In the genomic region with DNA sequence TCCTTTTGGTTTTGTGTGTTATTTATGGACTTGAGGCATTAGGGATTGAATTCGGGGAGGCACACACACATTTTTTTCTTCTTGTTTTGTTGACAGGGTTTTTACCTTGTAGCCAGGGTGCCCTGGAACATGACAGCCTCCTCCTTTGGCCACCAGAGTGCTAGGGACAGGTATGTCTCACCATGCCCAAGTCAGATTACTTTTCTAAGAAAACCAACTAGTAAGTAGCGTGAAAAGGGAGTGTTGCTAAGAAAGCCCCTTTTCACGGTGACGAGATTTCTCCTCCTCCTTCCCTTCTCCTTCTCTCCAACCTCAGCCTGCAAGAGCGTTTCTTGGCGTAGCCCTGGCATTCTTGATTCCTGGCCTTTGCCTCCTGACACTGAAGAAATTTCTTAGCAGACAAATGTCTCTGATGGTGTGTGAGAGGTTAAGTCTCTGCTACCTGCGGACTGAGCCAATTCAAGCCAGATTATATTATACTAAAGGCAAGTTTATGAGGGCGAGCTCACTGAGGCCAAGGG, we compare ENCODE assay signal across 8 mouse cellular contexts. TPM values are rescaled to one million over a fixed set of nuclear protein-coding genes. Genes with fewer than 3 reads are reported as not detected.
DNase-seq lines count a peak whose midpoint lies in the region; ATAC-seq and TF ChIP-seq lines count a peak whose summit lies in the region.
"Had no signal": no experiment of that assay in that cellular context is flagged by ENCODE, and none has a peak within 500 bp of the region (broad histone marks: within the 10 kb centered on the region; RNA-seq: fewer than 3 reads in every experiment).

No protein-coding gene starts in this region.

- H3K4me1 ChIP-seq in lung, postnatal 0 days (ENCODE audit: insufficient read depth, low read depth, low read length): peaks cover 8% of the 10 kb centered on the region; the same call in 1 of the 2 replicates
- H3K4me1 ChIP-seq in forebrain, embryonic 12.5 days: peaks cover 95% of the 10 kb centered on the region
- H3K4me1 ChIP-seq in intestine, embryonic 16.5 days (ENCODE audit: control insufficient read depth, insufficient read depth, low read length): peaks cover 26% of the 10 kb centered on the region
- H3K4me1 ChIP-seq in stomach, embryonic 16.5 days (ENCODE audit: control insufficient read depth, insufficient read depth, low read length): peaks cover 35% of the 10 kb centered on the region

- 43% methylated on average over 8 of the region's 8 CpGs for WGBS in lung, postnatal 0 days
- 30% methylated on average over 8 of the region's 8 CpGs for WGBS in forebrain, embryonic 12.5 days
- WGBS in intestine, embryonic 16.5 days: 55% methylated on average over 8 of the region's 8 CpGs
- WGBS in stomach, embryonic 16.5 days: 53% methylated on average over 8 of the region's 8 CpGs

- H3K4me3 ChIP-seq in lung, postnatal 0 days (ENCODE audit: low read depth, low read length): no peak overlapping the region
- peak overlapping the region; percentile 17; the same call in 1 of the 2 replicates for H3K4me3 ChIP-seq in forebrain, embryonic 12.5 days (replicated peaks)
- no peak overlapping the region for H3K4me3 ChIP-seq in intestine, embryonic 16.5 days (ENCODE audit: low read length)
- H3K4me3 ChIP-seq in stomach, embryonic 16.5 days (replicated peaks; ENCODE audit: low read length): no peak overlapping the region

- no peaks in the 10 kb centered on the region for H3K27me3 ChIP-seq in lung, postnatal 0 days (replicated peaks; ENCODE audit: insufficient read depth, low read length)
- H3K27me3 ChIP-seq in forebrain, embryonic 12.5 days: no peaks in the 10 kb centered on the region
- H3K27me3 ChIP-seq in intestine, embryonic 16.5 days (replicated peaks; ENCODE audit: control insufficient read depth, insufficient read depth, low read length): no peaks in the 10 kb centered on the region
- no peaks in the 10 kb centered on the region for H3K27me3 ChIP-seq in stomach, embryonic 16.5 days (ENCODE audit: control insufficient read depth, insufficient read depth, low read length)

- peak overlapping the region; percentile 99 for H3K27ac ChIP-seq in lung, postnatal 0 days (ENCODE audit: low read length)
- peak overlapping the region; percentile 97 for H3K27ac ChIP-seq in forebrain, embryonic 12.5 days
- peak overlapping the region; percentile 58 for H3K27ac ChIP-seq in intestine, embryonic 16.5 days (ENCODE audit: low read length)
- H3K27ac ChIP-seq in stomach, embryonic 16.5 days (ENCODE audit: low read length): peak overlapping the region; percentile 94

- H3K9me3 ChIP-seq in lung, postnatal 0 days (ENCODE audit: low read length): no peaks in the 10 kb centered on the region
- no peaks in the 10 kb centered on the region for H3K9me3 ChIP-seq in forebrain, embryonic 12.5 days
- no peaks in the 10 kb centered on the region for H3K9me3 ChIP-seq in intestine, embryonic 16.5 days (ENCODE audit: control insufficient read depth, low read length)
- no peaks in the 10 kb centered on the region for H3K9me3 ChIP-seq in stomach, embryonic 16.5 days (replicated peaks; ENCODE audit: control insufficient read depth, low read length)

- ATAC-seq in lung, postnatal 0 days: no peak
- ATAC-seq in forebrain, embryonic 12.5 days (ENCODE audit: low FRiP score): no peak
- ATAC-seq in intestine, embryonic 16.5 days: no peak
- ATAC-seq in stomach, embryonic 16.5 days (ENCODE audit: insufficient read depth, low FRiP score): no peak
- ATAC-seq in erythroblast, adult 5-6 weeks (replicated peaks; ENCODE audit: low FRiP score, poor library complexity, severe bottlenecking): no peak

- peak; percentile 57 for DNase-seq in lung, postnatal 0 days (ENCODE audit: low spot score)
- no peak for DNase-seq in lung, postnatal 4 days
- DNase-seq in T-cell, adult 2 months (ENCODE audit: low spot score): no peak
- DNase-seq: thymus, postnatal 25 days had no signal

- 0 out of 2 replicates have a peak, but pooled peaks have one; percentile 2 for TF ChIP-seq EP300 in lung, postnatal 0 days (IDR thresholded peaks at IDR 0.05)

- no peak overlapping the region for H3K4me2 ChIP-seq in lung, postnatal 0 days (replicated peaks; ENCODE audit: low read depth, low read length)
- H3K4me2 ChIP-seq in forebrain, embryonic 12.5 days: peak overlapping the region; percentile 63
- no peak overlapping the region for H3K4me2 ChIP-seq in intestine, embryonic 16.5 days (ENCODE audit: low read depth, low read length)
- H3K4me2 ChIP-seq in stomach, embryonic 16.5 days (ENCODE audit: low read depth, low read length): peak overlapping the region; percentile 30; the same call in 1 of the 2 replicates

- H3K36me3 ChIP-seq in lung, postnatal 0 days (ENCODE audit: insufficient read depth, low read length): no peaks in the 10 kb centered on the region
- no peaks in the 10 kb centered on the region for H3K36me3 ChIP-seq in forebrain, embryonic 12.5 days (replicated peaks)
- H3K36me3 ChIP-seq in intestine, embryonic 16.5 days (ENCODE audit: control insufficient read depth, insufficient read depth, low read length): no peaks in the 10 kb centered on the region
- no peaks in the 10 kb centered on the region for H3K36me3 ChIP-seq in stomach, embryonic 16.5 days (ENCODE audit: control insufficient read depth, insufficient read depth, low read length)

- TF ChIP-seq CTCF in lung, postnatal 0 days (IDR thresholded peaks at IDR 0.05): no peak

- no peak overlapping the region for H3K9ac ChIP-seq in lung, postnatal 0 days (replicated peaks; ENCODE audit: low read depth)
- H3K9ac ChIP-seq in forebrain, embryonic 12.5 days: peak overlapping the region; percentile 36; the same call in 1 of the 2 replicates
- H3K9ac ChIP-seq in intestine, embryonic 16.5 days (ENCODE audit: low read depth, low read length): peak overlapping the region; percentile 24; the same call in 1 of the 2 replicates
- H3K9ac ChIP-seq in stomach, embryonic 16.5 days (ENCODE audit: low read length): peak overlapping the region; percentile 58

RNA-seq across cellular contexts. Expression of a gene that starts 34.2 kb away (rescaled TPM):
- 881 and 945 TPM in 2 replicates for polyA plus RNA-seq in lung, postnatal 0 days (2015; fragmentation: Nextera tagmentation; extraction: Ambion mirVana)
- 7,386 and 7,785 TPM in 2 replicates for polyA plus RNA-seq in forebrain, embryonic 12.5 days (2016; fragmentation: Nextera tagmentation; extraction: Ambion mirVana)
- 816 and 895 TPM in 2 replicates for polyA plus RNA-seq in intestine, embryonic 16.5 days (2015; fragmentation: Nextera tagmentation; extraction: Ambion mirVana)
- polyA plus RNA-seq in stomach, embryonic 16.5 days (2015; fragmentation: Nextera tagmentation; extraction: Ambion mirVana): 1,001 and 1,036 TPM in 2 replicates
- total RNA-seq in erythroblast, adult 5-6 weeks (2015; ENCODE audit: low replicate concordance): 15.3 and 19.6 TPM in 2 replicates
- total RNA-seq in erythroblast, adult 5-6 weeks (2017; ENCODE audit: low replicate concordance): 4.3 and 5.9 TPM in 2 replicates

RNA-seq across cellular contexts. Expression of a gene that starts 34.4 kb away (rescaled TPM):
- polyA plus RNA-seq in lung, postnatal 0 days (2015; fragmentation: Nextera tagmentation; extraction: Ambion mirVana): not detected in 2 replicates
- not detected in 2 replicates for polyA plus RNA-seq in forebrain, embryonic 12.5 days (2016; fragmentation: Nextera tagmentation; extraction: Ambion mirVana)
- polyA plus RNA-seq in intestine, embryonic 16.5 days (2015; fragmentation: Nextera tagmentation; extraction: Ambion mirVana): not detected in 2 replicates
- polyA plus RNA-seq in stomach, embryonic 16.5 days (2015; fragmentation: Nextera tagmentation; extraction: Ambion mirVana): not detected in 2 replicates
- total RNA-seq in erythroblast, adult 5-6 weeks (2015; ENCODE audit: low replicate concordance): not detected in 2 replicates
- 4.7 TPM in 1 of 2 replicates, not detected in the other for total RNA-seq in erythroblast, adult 5-6 weeks (2017; ENCODE audit: low replicate concordance)

RNA-seq across cellular contexts. Expression of a gene that starts 42.0 kb away (rescaled TPM):
- polyA plus RNA-seq in lung, postnatal 0 days (2015; fragmentation: Nextera tagmentation; extraction: Ambion mirVana): 45.1 and 53.2 TPM in 2 replicates
- 107 and 111 TPM in 2 replicates for polyA plus RNA-seq in forebrain, embryonic 12.5 days (2016; fragmentation: Nextera tagmentation; extraction: Ambion mirVana)
- polyA plus RNA-seq in intestine, embryonic 16.5 days (2015; fragmentation: Nextera tagmentation; extraction: Ambion mirVana): 295 and 311 TPM in 2 replicates
- 196 and 209 TPM in 2 replicates for polyA plus RNA-seq in stomach, embryonic 16.5 days (2015; fragmentation: Nextera tagmentation; extraction: Ambion mirVana)
- 73.8 and 96.1 TPM in 2 replicates for total RNA-seq in erythroblast, adult 5-6 weeks (2015; ENCODE audit: low replicate concordance)
- total RNA-seq in erythroblast, adult 5-6 weeks (2017; ENCODE audit: low replicate concordance): 36.4 and 46.4 TPM in 2 replicates

RNA-seq across cellular contexts. Expression of a gene that starts 53.4 kb away (rescaled TPM):
- 415 and 427 TPM in 2 replicates for polyA plus RNA-seq in lung, postnatal 0 days (2015; fragmentation: Nextera tagmentation; extraction: Ambion mirVana)
- polyA plus RNA-seq in forebrain, embryonic 12.5 days (2016; fragmentation: Nextera tagmentation; extraction: Ambion mirVana): 1,790 and 1,867 TPM in 2 replicates
- polyA plus RNA-seq in intestine, embryonic 16.5 days (2015; fragmentation: Nextera tagmentation; extraction: Ambion mirVana): 1,159 and 1,322 TPM in 2 replicates
- polyA plus RNA-seq in stomach, embryonic 16.5 days (2015; fragmentation: Nextera tagmentation; extraction: Ambion mirVana): 1,202 and 1,296 TPM in 2 replicates
- 804 and 902 TPM in 2 replicates for total RNA-seq in erythroblast, adult 5-6 weeks (2015; ENCODE audit: low replicate concordance)
- total RNA-seq in erythroblast, adult 5-6 weeks (2017; ENCODE audit: low replicate concordance): 180 and 247 TPM in 2 replicates

Comparison
In these comparisons a context has a peak if more than half of its experiments do, and no peak if none do; other contexts are left out.
1. H3K4me2 ChIP-seq: peak in forebrain, embryonic 12.5 days (single experiment) and stomach, embryonic 16.5 days (single experiment); none in lung, postnatal 0 days (single experiment) and intestine, embryonic 16.5 days (single experiment).
2. Peak in every context shown above with its lines, with median percentiles within 50 percentile points of each other: H3K27ac ChIP-seq.